Mouse (Mus musculus) brain, embryonic 14.5 days (tissue): ENCODE results near the gene Samhd1.

ENCODE experiments used
- CTCF ChIP-seq: fragments of 200-500 bp; IDR thresholded peaks from 2 replicates; pipeline ENCODE4 v1.5.1; 2012; ENCODE audit warnings: inconsistent platforms, mild to moderate bottlenecking, moderate library complexity, borderline replicate concordance; ENCODE audit not compliant: insufficient read depth, insufficient read length; ENCODE audit errors: extremely low read depth
- POLR2A ChIP-seq: fragments of 200-500 bp; IDR thresholded peaks from 2 replicates; pipeline ENCODE4 v1.6.1; 2012; ENCODE audit warnings: mild to moderate bottlenecking, inconsistent platforms, borderline replicate concordance; ENCODE audit not compliant: poor library complexity, insufficient read depth, insufficient read length, severe bottlenecking; ENCODE audit errors: extremely low read depth

GRCm38 (mm10) chr2:157147397-157148020, 12.4 kb upstream of the Samhd1 start:
- TF ChIP-seq CTCF = no peak
- TF ChIP-seq POLR2A = no peak
